Mouse (Mus musculus) lung, adult 18-20 months (tissue): ENCODE data around the gene Usp5.

Source experiments
- DNase-seq, 2 experiments: peaks; one replicate each; pipeline ENCODE4 v3.0.0; 2022; ENCODE audit warnings: mixed read lengths in 2 of 2

The Usp5 gene

GRCm38 (mm10) chr6:124828868-124829798 is at the start of gene Usp5, which contains the start of gene Cdca3:
Usp5 (minus strand) TSS chr6:124829484.
Cdca3 (plus strand) TSS chr6:124829547.
- DNase-seq, result peak; percentile 100

- DNase-seq, result no peak
These were observed 45.1 kb upstream of the Usp5 start for GRCm38 (mm10) chr6:124874348-124874747.

- DNase-seq, result no peak
These were observed 37.3 kb upstream of the Usp5 start for GRCm38 (mm10) chr6:124866560-124866959.

- no peak for DNase-seq
These were observed 36.6 kb upstream of the Usp5 start for GRCm38 (mm10) chr6:124865766-124866362.

- DNase-seq, result peak; percentile 28 to 50
These were observed 34.5 kb upstream of the Usp5 start, which contains the start of gene Gpr162 for GRCm38 (mm10) chr6:124863658-124864298. Gpr162 (minus strand) TSS chr6:124863983.

- no peak for DNase-seq
These were observed 33.9 kb upstream of the Usp5 start for GRCm38 (mm10) chr6:124863125-124863657.

GRCm38 (mm10) chr6:124862406-124863124 is 33.3 kb upstream of the Usp5 start:
- DNase-seq, result no peak

GRCm38 (mm10) chr6:124861802-124862201 is 32.5 kb upstream of the Usp5 start:
- no peak for DNase-seq

- no peak for DNase-seq
These were observed 32.0 kb upstream of the Usp5 start for GRCm38 (mm10) chr6:124861266-124861665.

GRCm38 (mm10) chr6:124860511-124860910 is 31.2 kb upstream of the Usp5 start:
- DNase-seq, result no peak

GRCm38 (mm10) chr6:124859725-124860124 is 30.4 kb upstream of the Usp5 start:
- DNase-seq, result peak; percentile 74 to 78

GRCm38 (mm10) chr6:124858561-124859318 is 29.5 kb upstream of the Usp5 start:
- no peak for DNase-seq

- DNase-seq, result no peak
These were observed 28.7 kb upstream of the Usp5 start for GRCm38 (mm10) chr6:124857840-124858530.

- peak; percentile 80 to 84 for DNase-seq
These were observed 27.9 kb upstream of the Usp5 start, which contains the start of gene P3h3 for GRCm38 (mm10) chr6:124856916-124857839. P3h3 (minus strand) TSS chr6:124857752.

- DNase-seq, result no peak
These were observed 27.0 kb upstream of the Usp5 start for GRCm38 (mm10) chr6:124856321-124856720.

GRCm38 (mm10) chr6:124854647-124855046 is 25.4 kb upstream of the Usp5 start:
- no peak for DNase-seq

GRCm38 (mm10) chr6:124850535-124850934 is 21.3 kb upstream of the Usp5 start:
- DNase-seq, result no peak

- peak; percentile 85 to 91 for DNase-seq
These were observed 18.0 kb upstream of the Usp5 start for GRCm38 (mm10) chr6:124847305-124847704.
